Mouse (Mus musculus) adrenal gland, postnatal 10 days (tissue): Measurements from ENCODE around the gene Grsf1. TPM values are rescaled to one million over a fixed set of nuclear protein-coding genes. Genes with fewer than 3 reads are reported as not detected.

Experiments used
- DNase-seq: peaks from one replicate; pipeline ENCODE4 v3.0.0; 2021; ENCODE audit warnings: mixed read lengths
- total RNA-seq, 2 experiments: library from RNA; stranded (reverse); gene quantifications; 2 replicates each; pipeline ENCODE4 v1.2.3; 2021

Grsf1 gene
- total RNA-seq, 2 experiments from 2014 or later = 144 to 156 TPM

GRCm38 (mm10) chr5:88689279-88689938, 13.4 kb upstream of the Grsf1 start:
- peak; percentile 25 for DNase-seq

GRCm38 (mm10) chr5:88688583-88689187, 12.7 kb upstream of the Grsf1 start:
- DNase-seq = no peak

- no peak for DNase-seq
These were observed 12.0 kb upstream of the Grsf1 start for GRCm38 (mm10) chr5:88687996-88688406.

- no peak for DNase-seq
These were observed 9.9 kb upstream of the Grsf1 start for GRCm38 (mm10) chr5:88685745-88686299.

- DNase-seq = no peak
These were observed 9.3 kb upstream of the Grsf1 start for GRCm38 (mm10) chr5:88685306-88685705.

GRCm38 (mm10) chr5:88684226-88684625, 8.3 kb upstream of the Grsf1 start:
- DNase-seq = no peak

GRCm38 (mm10) chr5:88683706-88684105, 7.7 kb upstream of the Grsf1 start:
- no peak for DNase-seq

GRCm38 (mm10) chr5:88680567-88680966, 4.6 kb upstream of the Grsf1 start:
- DNase-seq = no peak

GRCm38 (mm10) chr5:88679341-88679740, 3.4 kb upstream of the Grsf1 start:
- no peak for DNase-seq

- no peak for DNase-seq
These were observed 3.0 kb upstream of the Grsf1 start for GRCm38 (mm10) chr5:88678929-88679328.

GRCm38 (mm10) chr5:88674703-88675442, 1.1 kb downstream of the Grsf1 start:
- DNase-seq = peak; percentile 61

- DNase-seq = peak; percentile 43
These were observed 12.1 kb downstream of the Grsf1 start for GRCm38 (mm10) chr5:88663875-88664274.

GRCm38 (mm10) chr5:88663151-88663550, 12.8 kb downstream of the Grsf1 start:
- no peak for DNase-seq

GRCm38 (mm10) chr5:88657868-88658267, 18.1 kb downstream of the Grsf1 start:
- DNase-seq = no peak

- no peak for DNase-seq
These were observed 23.4 kb downstream of the Grsf1 start for GRCm38 (mm10) chr5:88652589-88652988.

- no peak for DNase-seq
These were observed 26.5 kb downstream of the Grsf1 start for GRCm38 (mm10) chr5:88649250-88650173.

GRCm38 (mm10) chr5:88645405-88645804, 30.6 kb downstream of the Grsf1 start:
- DNase-seq = no peak

GRCm38 (mm10) chr5:88644901-88645300, 31.1 kb downstream of the Grsf1 start:
- no peak for DNase-seq

GRCm38 (mm10) chr5:88643491-88643890, 32.5 kb downstream of the Grsf1 start:
- peak; percentile 84 for DNase-seq

GRCm38 (mm10) chr5:88642786-88643185, 33.2 kb downstream of the Grsf1 start:
- DNase-seq = peak; percentile 71

GRCm38 (mm10) chr5:88634076-88634475, 41.9 kb downstream of the Grsf1 start:
- DNase-seq = no peak

GRCm38 (mm10) chr5:88632463-88632862, 43.5 kb downstream of the Grsf1 start:
- no peak for DNase-seq
